Mouse (Mus musculus): Measurements from ENCODE around the gene Gm11549.

DNA sequence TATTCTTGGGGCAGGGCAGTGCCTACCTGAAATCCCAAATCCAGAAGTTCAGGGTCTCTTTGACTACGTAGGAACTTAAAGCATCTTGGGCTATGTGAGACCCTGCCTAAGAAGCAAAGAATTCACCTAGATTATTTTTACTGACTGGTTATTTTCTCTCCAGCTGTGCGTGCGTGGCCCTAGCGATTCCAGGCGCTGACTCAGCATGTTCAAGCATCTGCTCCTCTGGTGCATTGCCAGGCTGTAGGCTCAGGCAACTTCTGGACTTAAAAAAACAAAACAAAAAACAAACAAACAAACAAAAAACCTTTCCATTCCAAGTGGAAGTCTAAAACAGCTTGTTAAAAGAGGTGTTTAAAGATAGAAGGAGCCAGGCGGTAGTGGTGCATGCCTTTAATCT, 23.4 kb downstream of the Gm11549 start:
- TF ChIP-seq CTCF (IDR thresholded peaks at IDR 0.05; ENCODE audit: control insufficient read depth, insufficient read depth, low read length) (no peak), POLR2A (IDR thresholded peaks at IDR 0.05; ENCODE audit: borderline replicate concordance, control insufficient read depth, low read depth, low read length) (no peak)

All from bone marrow, adult 2 months (tissue).